Mouse (Mus musculus): ENCODE data around the gene Gm17467. TPM values are rescaled to one million over a fixed set of nuclear protein-coding genes. Genes with fewer than 3 reads are reported as not detected.
"Not testable (repeated sequence)": the region's sequence is repeated elsewhere in the genome, so short reads cannot be mapped to it uniquely, and the experiment has no call there.

Gm17467 gene
- polyA plus RNA-seq (2015; fragmentation: Nextera tagmentation; extraction: Ambion mirVana): not detected in 2 replicates

DNA sequence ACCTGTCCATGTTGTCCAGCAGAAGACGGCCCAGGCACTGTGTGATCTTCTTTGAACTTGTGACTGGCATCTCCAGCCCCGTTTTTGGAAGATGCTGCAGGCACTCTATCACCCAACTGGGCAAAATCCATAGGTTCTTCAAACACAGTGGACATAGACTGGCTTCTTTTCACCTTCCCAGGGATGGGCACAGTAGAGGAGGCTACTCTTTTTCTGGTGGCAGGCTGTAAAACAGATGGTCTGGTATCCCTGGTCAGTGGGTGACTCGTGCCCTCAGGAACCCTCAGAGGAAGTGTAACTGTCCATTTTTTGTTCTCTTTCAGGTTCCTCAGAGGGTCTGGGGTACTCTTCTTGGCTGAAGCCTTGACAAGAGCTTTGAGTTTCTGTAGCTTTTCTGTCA, at the start of gene Gm17467:
Gm17467 (minus strand) TSS at position 101 of the 400 bp plus-strand sequence.
- not testable (repeated sequence) for H3K36me3 ChIP-seq; H3K27ac ChIP-seq; H3K4me3 ChIP-seq (replicated peaks); H3K4me1 ChIP-seq (replicated peaks); H3K9ac ChIP-seq; ATAC-seq (ENCODE audit: low read depth); H3K27me3 ChIP-seq; DNase-seq; H3K9me3 ChIP-seq (replicated peaks); H3K4me2 ChIP-seq
- WGBS (ENCODE audit: insufficient replicate concordance): no CpG with 5 or more reads among the region's 3 CpGs

Other genes starting within 250 kb of the Gm17467 start
- not detected in 2 replicates for gene Cldn34c2, start 123.1 kb downstream of the Gm17467 start, polyA plus RNA-seq (2015; fragmentation: Nextera tagmentation; extraction: Ambion mirVana)
- gene Cldn34c3, start 88.9 kb upstream of the Gm17467 start, polyA plus RNA-seq (2015; fragmentation: Nextera tagmentation; extraction: Ambion mirVana): not detected in 2 replicates